Mouse (Mus musculus) cerebellum, adult 2 months (tissue): ENCODE results near the gene Hipk3. TPM values are rescaled to one million over a fixed set of nuclear protein-coding genes. Genes with fewer than 3 reads are reported as not detected.
A peak's percentile ranks its signal among the peaks of the same experiment; 100 is the strongest.

Experiments
- DNase-seq, 2 experiments: peaks; one replicate each; pipeline ENCODE4 v3.0.0; 2021
- H3K27ac ChIP-seq: fragments of 200-500 bp; 2 replicates; pipeline ENCODE4 v1.5.1; 2012; ENCODE audit warnings: low read length, control low read depth, inconsistent platforms; ENCODE audit not compliant: insufficient read depth
- H3K27me3 ChIP-seq: fragments of 200-500 bp; 2 replicates; pipeline ENCODE4 v1.6.1; 2012; ENCODE audit warnings: inconsistent platforms, mild to moderate bottlenecking, low read length, moderate library complexity; ENCODE audit not compliant: control insufficient read depth, insufficient read depth
- H3K4me1 ChIP-seq: fragments of 200-500 bp; 2 replicates; pipeline ENCODE4 v1.6.1; 2011; ENCODE audit warnings: low read length; ENCODE audit not compliant: control insufficient read depth, insufficient read depth
- H3K4me3 ChIP-seq: fragments of 200-500 bp; replicated peaks from 2 replicates; pipeline ENCODE3; 2011; ENCODE audit warnings: mild to moderate bottlenecking, low read depth, low read length, control low read depth; ENCODE audit not compliant: insufficient read depth
- CTCF ChIP-seq: fragments of 200-500 bp; IDR thresholded peaks from 2 replicates; pipeline ENCODE4 v1.5.1; 2011; ENCODE audit warnings: low read depth, mild to moderate bottlenecking, control low read depth, low read length, moderate library complexity, borderline replicate concordance; ENCODE audit not compliant: insufficient read depth
- POLR2A ChIP-seq: fragments of 200-500 bp; IDR thresholded peaks from 2 replicates; pipeline ENCODE4 v1.6.1; 2011; ENCODE audit warnings: low read length, control low read depth, borderline replicate concordance; ENCODE audit not compliant: insufficient read depth
- WGBS: fragments of 180-500 bp; shearing (Covaris S2); methylation state at CpG from one replicate; pipeline ENCODE4 v1.1.7; 2018; 5-methylcytosine and 5-hydroxymethylcytosine counted together
- polyA plus RNA-seq: library from polyadenylated mRNA; depleted of rRNA; stranded (reverse); fragments of >200 nt; gene quantifications from 2 replicates; pipeline ENCODE4 v1.2.3, GENCODE M21; 2012; rRNA removed

The Hipk3 gene
- polyA plus RNA-seq, result 39.5 and 43.1 TPM in 2 replicates

GRCm38 (mm10) chr2:104493951-104494800 lies at the start of gene Hipk3:
Gene Hipk3 (minus strand): TSS chr2:104494446.
- H3K27me3 ChIP-seq, result no peaks in the 10 kb centered on the region
- WGBS, result under 1% methylated on average over 75 of the region's 98 CpGs
- DNase-seq, result peak; percentile 87 to 88
- peak within 1 kb of the TSS; percentile 97 for H3K4me3 ChIP-seq
- peak; percentile 58; the same call in 1 of the 2 replicates for TF ChIP-seq POLR2A
- TF ChIP-seq CTCF, result peak; percentile 31; the same call in 1 of the 2 replicates
- H3K27ac ChIP-seq, result peak within 1 kb of the TSS; percentile 95
- peaks cover 6% of the 10 kb centered on the region; the same call in 1 of the 2 replicates for H3K4me1 ChIP-seq

DNA sequence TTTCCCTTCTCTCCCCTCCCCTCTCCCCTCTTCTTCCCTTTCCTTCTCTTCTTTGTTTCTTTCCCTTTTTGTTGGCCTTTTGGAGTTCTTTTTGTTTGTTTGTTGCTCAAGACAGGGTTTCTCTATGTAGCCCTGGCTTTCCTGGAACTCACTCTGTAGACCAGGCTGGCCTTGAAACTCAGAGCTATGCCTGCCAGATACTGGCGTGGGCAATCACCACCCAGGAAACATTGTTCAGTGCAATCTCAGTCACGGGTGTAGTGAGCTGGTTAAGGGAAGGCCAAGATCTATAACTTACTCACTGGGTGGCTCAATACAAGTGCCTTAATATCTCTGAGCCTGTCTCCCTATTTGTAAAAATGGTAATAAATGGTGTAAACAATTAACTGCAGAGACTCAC lies 46.0 kb upstream of the Hipk3 start:
- TF ChIP-seq CTCF (no peak), POLR2A (no peak)
- no peak for DNase-seq
- H3K27ac ChIP-seq, result no peak overlapping the region
- H3K27me3 ChIP-seq, result no peaks in the 10 kb centered on the region
- WGBS, result 44% methylated on average over 2 of the region's 2 CpGs
- H3K4me1 ChIP-seq, result no peaks in the 10 kb centered on the region
- no peak overlapping the region for H3K4me3 ChIP-seq

- TF ChIP-seq CTCF, result no peak
- no peak for TF ChIP-seq POLR2A
- WGBS, result 93% methylated on average over 3 of the region's 3 CpGs
Observed at GRCm38 (mm10) chr2:104534751-104535150, 40.5 kb upstream of the Hipk3 start.

DNA sequence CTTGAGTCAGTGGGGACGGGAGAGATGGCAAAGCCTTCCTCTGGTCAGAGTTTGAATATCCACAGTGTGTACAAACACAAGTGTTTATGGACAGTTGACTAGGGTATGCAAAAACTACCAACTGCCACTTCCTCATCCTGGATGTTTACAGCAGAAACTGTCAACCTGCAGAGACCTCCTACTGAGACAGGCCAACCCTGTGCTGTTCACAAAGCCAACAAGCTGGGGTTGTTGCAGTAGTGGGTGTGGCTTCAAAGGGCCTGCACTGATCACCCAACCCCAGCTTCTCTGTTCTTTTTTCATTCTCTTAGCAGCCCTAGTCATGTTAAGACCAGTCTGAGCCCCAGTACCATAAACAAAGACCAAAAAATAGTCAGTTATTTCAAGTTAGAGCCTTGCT lies 38.3 kb upstream of the Hipk3 start:
- WGBS, result 74% methylated on average over 1 of the region's 1 CpGs
- Histone ChIP-seq H3K27ac (no peak overlapping the region), H3K4me1 (no peaks in the 10 kb centered on the region), H3K4me3 (no peak overlapping the region), H3K27me3 (no peaks in the 10 kb centered on the region)
- DNase-seq, result no peak
- TF ChIP-seq POLR2A (no peak), CTCF (no peak)

More at GRCm38 (mm10) chr2:104534751-104535150, 40.5 kb upstream of the Hipk3 start:
- H3K27ac ChIP-seq, result no peak overlapping the region
- H3K4me3 ChIP-seq, result no peak overlapping the region
- no peak for DNase-seq
- no peaks in the 10 kb centered on the region for H3K4me1 ChIP-seq
- no peaks in the 10 kb centered on the region for H3K27me3 ChIP-seq

DNA sequence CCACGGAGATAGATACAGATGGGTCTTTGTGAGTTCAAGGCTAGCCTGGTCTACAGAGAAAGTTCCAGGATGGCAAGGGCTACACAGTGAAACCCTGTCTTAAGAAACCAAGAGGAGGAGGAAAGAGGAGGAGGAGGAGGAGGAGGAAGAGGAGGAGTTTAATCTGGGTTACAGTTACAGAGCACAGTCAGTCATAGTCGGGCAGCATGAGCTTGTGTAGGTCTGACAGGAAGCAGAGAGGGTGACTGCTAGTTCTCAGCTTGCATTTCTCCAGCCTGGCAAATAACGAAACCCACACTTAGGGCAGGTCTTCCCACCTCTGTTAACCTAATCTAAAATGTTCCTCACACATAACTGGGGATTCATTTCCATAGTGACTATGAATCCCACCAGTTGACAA lies 32.3 kb upstream of the Hipk3 start:
- Histone ChIP-seq H3K4me1 (no peaks in the 10 kb centered on the region), H3K27me3 (no peaks in the 10 kb centered on the region), H3K27ac (no peak overlapping the region), H3K4me3 (no peak overlapping the region)
- 72% methylated on average over 3 of the region's 3 CpGs for WGBS
- DNase-seq, result no peak
- TF ChIP-seq POLR2A (no peak), CTCF (no peak)

DNA sequence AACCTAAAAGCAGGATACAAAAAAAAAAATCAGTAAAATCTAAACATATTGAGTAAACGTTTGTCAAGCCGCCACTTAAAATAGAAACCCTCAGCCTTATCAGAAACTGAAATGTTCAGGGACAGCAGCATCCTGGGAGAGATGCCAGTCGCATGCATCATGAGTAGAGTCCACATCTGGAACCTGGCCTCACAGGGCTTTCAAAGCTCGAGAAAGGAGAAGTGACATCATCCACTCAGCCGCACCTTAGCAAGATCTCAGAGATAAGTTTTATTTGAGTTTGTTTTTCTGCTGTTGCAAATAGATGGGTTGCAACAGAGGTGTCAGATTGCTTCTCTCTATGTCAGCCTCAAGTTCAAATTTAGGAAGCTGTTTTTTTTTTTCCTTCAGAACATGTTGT lies 31.3 kb upstream of the Hipk3 start:
- Histone ChIP-seq H3K4me1 (no peaks in the 10 kb centered on the region), H3K4me3 (no peak overlapping the region), H3K27ac (no peak overlapping the region), H3K27me3 (no peaks in the 10 kb centered on the region)
- TF ChIP-seq POLR2A, result no peak
- WGBS, result 79% methylated on average over 5 of the region's 5 CpGs
- DNase-seq, result no peak

DNA sequence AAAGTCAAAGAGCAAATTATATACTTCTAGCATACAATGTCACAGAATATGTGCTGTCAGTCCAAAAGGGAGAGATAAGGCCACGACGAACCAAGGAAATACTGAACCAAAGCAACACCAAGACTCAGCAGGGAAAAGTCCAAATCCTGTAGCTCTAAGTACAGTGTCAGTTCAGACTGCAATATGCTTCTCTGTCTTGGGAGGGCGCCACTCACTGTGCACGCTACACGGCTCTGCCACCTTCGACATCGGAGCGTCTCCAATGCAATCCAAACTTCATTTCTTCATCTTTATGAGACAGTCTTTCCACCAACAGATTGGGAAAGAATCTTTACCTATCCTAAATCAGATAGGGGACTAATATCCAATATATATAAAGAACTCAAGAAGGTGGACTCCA lies 17.4 kb upstream of the Hipk3 start:
- H3K4me3 ChIP-seq, result no peak overlapping the region
- no peak overlapping the region for H3K27ac ChIP-seq
- no peaks in the 10 kb centered on the region for H3K27me3 ChIP-seq
- TF ChIP-seq POLR2A, result no peak
- TF ChIP-seq CTCF, result no peak
- no peak for DNase-seq
- no peaks in the 10 kb centered on the region for H3K4me1 ChIP-seq
- 87% methylated on average over 8 of the region's 8 CpGs for WGBS

GRCm38 (mm10) chr2:104502388-104502787 lies 8.1 kb upstream of the Hipk3 start:
- Histone ChIP-seq H3K27me3 (no peaks in the 10 kb centered on the region), H3K4me1 (no peaks in the 10 kb centered on the region), H3K4me3 (no peak overlapping the region), H3K27ac (no peak overlapping the region)
- TF ChIP-seq CTCF (no peak), POLR2A (no peak)
- 44% methylated on average over 3 of the region's 3 CpGs for WGBS
- DNase-seq, result no peak
